Mouse (Mus musculus): Measurements from ENCODE around the gene Gbx2. TPM values are rescaled to one million over a fixed set of nuclear protein-coding genes. Genes with fewer than 3 reads are reported as not detected.

Gene Gbx2
- total RNA-seq (2014; fragmentation: Nextera tagmentation) (not detected in 2 replicates), total RNA-seq (2017) (1.6 and 4.5 TPM in 2 replicates)

DNA sequence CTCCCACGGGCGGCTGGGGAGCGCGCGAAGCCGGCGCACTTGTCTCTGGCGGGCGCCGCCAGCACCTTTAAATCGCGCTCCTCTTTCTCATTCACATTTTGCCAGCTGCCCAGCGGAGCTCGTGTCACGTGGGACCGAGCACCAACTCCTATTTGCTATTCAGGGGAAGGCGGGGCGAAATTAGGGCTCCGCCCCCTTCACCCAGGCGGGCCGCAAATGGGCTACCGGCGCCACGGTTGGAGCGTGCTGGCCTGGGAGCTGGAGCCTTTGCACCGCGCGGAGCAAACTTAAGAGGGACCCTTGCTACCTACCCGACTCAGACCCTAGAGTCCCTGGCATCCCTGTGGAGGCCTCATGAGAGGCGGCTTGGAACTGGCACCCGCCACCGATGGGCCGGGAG lies at the start of gene Gbx2:
Gene Gbx2 (minus strand): TSS at position 60 of the 400 bp plus-strand sequence.
- peak; percentile 80 for ATAC-seq (replicated peaks; ENCODE audit: low FRiP score, low TSS enrichment, poor library complexity, severe bottlenecking)

DNA sequence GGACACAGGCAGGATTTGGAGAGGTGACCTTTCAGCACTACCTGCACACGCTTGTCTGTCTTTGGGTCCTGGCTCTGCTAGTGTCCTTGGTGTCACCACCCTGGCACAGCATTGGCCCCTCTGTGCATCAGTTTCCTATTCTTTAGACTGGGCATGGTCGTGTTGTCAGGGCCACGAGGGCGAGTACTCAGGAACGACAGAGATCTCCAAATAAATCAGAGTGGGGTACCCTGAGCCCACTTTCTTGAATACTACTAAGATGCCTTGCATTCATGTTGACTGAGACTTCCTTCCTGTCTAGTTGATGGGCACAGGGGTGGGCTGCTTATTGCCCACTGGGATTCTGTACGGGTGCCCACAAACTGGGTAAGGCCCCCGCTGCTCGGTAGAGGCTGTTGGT lies 46.3 kb upstream of the Gbx2 start:
- no peak for ATAC-seq (replicated peaks; ENCODE audit: low FRiP score, low TSS enrichment, poor library complexity, severe bottlenecking)

DNA sequence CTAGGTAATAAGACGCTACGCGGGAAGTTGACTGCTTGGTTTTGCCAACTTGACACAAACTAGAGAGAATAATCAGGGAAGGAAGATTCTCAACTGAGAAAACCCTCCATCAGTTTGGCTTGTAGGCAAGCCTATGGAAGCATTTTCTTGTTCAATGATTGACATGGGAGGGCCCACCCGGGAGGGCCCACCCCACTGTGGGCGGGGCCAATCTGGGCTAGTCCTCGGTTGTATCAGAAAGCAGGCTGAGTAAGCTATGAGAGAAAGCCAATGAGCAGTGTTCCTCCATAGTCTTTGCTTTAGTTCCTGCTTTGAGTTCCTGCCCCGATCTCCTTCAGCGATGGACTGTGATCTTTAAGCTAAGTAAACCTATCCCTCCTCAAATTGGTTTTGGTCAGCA lies 45.4 kb upstream of the Gbx2 start:
- no peak for ATAC-seq (replicated peaks; ENCODE audit: low FRiP score, low TSS enrichment, poor library complexity, severe bottlenecking)

DNA sequence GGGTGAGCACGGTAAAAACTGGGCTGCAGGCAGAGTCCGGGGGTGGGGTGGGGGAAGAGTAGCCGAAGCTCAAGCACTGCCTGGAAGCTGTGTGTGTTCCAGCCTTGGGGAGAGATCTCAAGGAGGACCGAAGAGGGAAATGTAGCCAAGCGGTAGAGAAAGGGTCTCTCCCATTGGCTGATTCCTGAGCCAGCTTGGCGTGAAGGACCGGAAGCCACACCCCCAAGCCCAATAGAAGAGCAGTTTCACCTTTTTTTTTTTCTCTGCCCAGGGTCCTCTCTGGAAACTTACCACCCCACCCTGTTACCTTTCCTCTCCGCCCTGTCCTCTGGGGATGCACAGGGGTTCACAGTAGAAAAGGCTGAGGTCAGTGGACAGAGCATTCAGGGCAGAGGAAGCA lies 43.6 kb upstream of the Gbx2 start:
- ATAC-seq (replicated peaks; ENCODE audit: low FRiP score, low TSS enrichment, poor library complexity, severe bottlenecking), result no peak

DNA sequence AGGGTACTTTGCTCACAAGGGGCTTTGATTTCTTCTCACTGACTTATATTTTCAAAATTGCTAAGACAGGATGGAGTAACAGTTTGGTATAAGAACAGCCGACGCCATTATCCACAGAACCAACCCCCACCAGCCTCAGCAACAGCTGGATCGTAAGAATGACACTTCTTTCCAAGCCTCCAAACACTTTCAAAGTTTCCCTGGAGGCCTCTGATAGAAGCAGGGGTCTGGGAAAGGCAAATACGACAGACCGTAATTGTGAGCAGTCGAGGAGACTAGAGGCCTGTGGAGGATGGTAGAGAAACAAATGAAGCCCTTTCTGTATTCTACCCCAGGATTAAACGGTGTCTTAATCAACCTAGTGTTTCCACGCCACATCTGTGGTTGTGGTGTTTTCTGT lies 40.9 kb upstream of the Gbx2 start:
- no peak for ATAC-seq (replicated peaks; ENCODE audit: low FRiP score, low TSS enrichment, poor library complexity, severe bottlenecking)

DNA sequence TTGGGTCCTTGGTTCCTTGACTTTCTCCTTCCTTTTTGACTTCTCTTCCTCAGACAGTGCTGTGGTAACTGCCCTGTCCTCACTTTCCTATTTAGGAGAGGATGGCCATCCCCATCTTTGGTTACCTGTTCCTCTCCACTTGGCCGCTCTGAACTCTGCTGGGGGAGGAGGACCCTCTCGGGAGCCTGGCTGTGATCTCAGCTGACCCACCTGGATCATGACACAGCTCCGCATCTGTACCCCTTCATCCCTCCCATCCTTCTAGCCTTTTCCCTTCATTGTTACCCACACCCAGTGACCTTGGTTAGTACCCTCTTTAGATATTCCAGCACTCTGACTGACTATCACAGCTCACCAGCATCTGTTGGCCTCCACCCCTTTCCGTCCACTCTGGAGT lies 38.7 kb upstream of the Gbx2 start:
- ATAC-seq (replicated peaks; ENCODE audit: low FRiP score, low TSS enrichment, poor library complexity, severe bottlenecking), result no peak

DNA sequence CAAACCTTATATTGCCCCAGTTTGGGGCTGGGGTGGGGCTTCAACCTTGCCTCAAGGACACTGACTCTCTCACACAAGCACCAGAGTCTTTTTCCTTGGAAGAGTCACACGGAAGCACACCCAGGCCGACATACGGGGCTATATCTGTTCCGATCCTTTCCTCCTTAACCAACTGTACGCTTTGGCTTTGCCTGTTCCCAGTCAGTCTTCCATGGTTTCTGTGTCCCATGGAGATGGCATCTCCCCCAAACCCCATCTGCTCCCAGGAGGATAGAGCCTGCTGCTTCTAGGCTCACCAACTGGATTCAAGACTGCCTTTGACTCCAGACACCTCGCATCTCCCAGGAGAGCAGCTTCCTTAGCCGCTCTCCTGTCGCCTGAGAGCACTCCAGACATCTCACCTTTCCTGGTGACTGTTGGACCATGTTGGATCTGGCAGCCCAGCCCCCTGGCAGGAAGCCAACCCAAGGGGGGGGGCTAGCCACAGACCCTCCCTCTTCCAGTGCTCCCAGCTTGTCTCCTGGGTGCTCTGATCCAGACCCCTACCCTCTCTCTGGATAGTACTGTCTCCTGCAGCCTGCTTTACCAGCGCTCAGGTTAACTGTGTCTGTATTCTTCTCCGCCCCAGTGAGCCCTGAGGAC lies 38.2 kb upstream of the Gbx2 start:
- ATAC-seq (replicated peaks; ENCODE audit: low FRiP score, low TSS enrichment, poor library complexity, severe bottlenecking), result no peak

DNA sequence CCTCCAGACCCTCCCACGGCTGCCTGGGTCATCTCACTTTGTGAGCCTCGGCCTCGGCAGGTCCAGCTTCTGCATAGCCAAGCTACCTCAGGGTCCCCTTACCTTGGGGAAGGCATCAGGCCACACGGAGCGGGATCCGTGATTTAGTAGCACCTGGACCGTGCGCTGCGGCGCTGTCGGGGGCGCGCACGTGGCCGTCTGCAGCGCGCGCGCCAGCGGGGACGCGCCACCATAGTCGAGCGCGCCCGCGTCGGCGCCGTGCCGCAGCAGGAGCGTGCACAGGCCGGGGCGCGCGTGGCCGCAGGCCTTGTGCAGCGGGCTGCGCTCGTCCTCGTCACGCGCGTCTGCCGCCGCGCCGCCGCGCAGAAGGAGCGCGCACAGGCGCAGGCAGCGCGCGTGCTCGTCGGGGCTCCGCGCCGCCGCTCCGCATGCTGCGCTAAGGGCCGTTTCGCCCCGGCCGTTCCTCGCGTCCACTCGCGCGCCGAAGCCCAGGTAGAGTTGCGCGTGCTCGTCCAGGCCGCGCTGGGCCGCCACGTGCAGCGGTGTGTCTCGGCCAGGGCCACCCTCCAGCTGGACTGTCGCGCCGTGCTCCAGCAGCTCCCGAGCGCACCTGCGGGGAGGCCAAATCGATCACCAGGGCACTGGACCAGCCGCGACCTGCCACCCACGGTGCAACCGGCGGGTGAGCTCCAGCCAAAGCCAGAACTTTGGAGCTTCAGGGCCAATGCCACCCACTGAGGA lies 37.3 kb upstream of the Gbx2 start:
- no peak for ATAC-seq (replicated peaks; ENCODE audit: low FRiP score, low TSS enrichment, poor library complexity, severe bottlenecking)

DNA sequence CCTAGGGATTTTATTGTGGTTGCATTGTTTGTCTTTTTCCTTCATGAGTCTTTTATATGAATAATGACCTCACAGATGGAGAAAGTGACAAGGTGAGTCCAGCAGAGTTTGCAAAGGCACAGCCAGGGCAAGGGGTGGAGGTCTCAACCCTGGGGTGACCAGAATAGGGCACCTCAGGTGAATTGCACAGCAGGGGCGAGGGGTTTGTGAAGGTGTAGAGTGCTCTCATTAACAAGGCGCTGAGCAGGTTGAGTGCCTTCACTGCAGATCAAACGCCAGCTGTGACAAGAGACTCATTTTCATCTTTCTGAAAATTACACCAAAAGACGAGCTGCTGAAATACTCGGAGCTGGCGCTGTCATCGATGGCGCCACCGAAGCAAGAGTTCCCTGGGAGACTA lies 36.6 kb upstream of the Gbx2 start:
- ATAC-seq (replicated peaks; ENCODE audit: low FRiP score, low TSS enrichment, poor library complexity, severe bottlenecking), result no peak

DNA sequence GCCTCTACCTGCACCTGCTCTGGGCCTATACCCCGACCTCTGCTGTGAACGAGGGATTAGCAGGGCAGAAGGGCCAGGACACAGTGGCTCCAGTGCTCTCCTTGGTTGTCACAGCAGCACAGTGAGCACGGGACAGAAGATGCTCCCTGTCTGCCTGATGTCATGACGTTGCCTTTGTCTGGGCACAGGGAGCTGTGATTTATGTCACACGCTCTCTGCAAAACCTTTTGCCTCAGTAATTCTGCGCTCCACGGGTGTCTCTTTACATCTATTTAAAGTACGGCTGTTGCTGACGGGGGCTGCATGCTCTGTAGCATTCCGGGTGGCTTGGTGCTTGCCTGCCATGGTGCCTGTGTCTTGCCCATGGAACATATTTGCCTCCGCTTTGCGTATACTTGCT lies 33.4 kb upstream of the Gbx2 start:
- no peak for ATAC-seq (replicated peaks; ENCODE audit: low FRiP score, low TSS enrichment, poor library complexity, severe bottlenecking)

DNA sequence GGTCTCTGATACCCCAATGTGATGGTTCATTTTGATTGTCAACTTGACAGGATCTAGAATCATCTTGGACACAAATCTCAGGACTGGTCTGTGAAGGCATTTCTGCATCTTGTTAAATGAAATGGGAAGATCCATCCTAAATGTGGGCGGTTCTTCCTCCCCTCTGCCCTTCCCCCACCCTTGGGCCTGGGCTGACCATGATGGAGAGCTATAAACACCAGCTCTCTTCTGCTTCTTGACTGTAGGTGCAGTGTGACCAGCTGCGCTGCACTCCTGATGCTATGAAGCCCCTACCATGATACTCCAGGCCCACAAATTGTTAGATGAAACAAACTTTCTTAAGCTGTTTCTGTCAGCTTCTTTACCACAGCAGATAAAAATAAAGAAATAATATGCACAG lies 32.3 kb upstream of the Gbx2 start:
- no peak for ATAC-seq (replicated peaks; ENCODE audit: low FRiP score, low TSS enrichment, poor library complexity, severe bottlenecking)

DNA sequence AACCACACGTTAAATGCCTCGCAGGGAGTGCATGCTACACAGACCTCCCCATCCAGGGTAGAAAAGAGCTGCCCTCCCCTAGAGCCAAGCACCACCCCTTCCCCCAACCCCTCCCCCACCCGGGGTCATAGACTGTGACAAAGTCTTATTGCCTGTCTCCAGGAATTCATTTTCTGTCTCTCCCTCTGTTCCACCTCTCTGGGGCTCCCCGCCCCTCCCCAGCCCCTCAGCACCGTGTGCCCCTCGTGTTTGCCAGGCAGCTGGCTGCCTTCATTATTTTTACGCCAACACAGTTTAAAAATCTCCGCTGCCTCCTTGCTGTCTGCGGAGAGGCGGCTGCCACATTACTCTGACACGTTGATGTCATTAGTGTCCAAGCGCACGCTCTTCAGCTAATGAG lies 31.1 kb upstream of the Gbx2 start:
- ATAC-seq (replicated peaks; ENCODE audit: low FRiP score, low TSS enrichment, poor library complexity, severe bottlenecking), result no peak

DNA sequence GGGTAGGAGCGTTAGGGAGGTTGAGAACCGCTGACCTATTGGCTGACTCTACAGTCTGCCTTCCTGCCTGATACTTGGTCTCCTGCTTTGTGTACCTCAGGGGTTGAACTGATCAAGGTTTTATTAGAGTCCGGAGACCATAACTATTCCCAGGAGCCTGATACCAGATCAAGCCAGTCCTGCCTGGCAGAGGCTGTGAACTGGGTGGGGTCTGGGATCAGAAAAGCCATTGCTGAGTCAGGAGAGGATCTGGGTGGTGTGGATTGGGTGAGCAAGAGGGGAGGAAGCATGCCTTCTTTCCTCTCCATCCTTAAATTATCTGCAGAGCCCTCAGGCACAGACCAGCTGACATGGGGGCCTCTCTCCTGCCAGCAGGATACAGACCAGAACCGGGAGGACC lies 28.4 kb upstream of the Gbx2 start:
- ATAC-seq (replicated peaks; ENCODE audit: low FRiP score, low TSS enrichment, poor library complexity, severe bottlenecking), result no peak

DNA sequence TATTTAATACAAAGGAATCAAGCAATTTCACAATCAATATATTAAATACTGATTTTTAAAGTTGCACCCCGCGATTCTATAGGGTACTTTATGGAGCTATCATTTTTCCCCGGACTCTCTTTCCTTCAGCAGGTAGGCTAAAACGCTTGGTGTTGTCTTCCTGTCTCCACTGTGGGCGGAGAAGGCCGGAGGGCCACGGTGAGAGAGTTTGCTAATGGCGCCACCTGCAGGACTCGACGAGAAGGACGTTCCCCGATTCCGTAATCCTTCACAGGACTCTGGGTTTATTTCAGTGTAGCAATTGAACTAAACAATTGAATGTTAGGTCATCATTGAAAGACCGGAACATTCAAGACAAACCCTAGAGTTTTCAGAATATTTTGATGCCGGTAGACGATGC lies 12.2 kb upstream of the Gbx2 start:
- peak; percentile 80 for ATAC-seq (replicated peaks; ENCODE audit: low FRiP score, low TSS enrichment, poor library complexity, severe bottlenecking)

DNA sequence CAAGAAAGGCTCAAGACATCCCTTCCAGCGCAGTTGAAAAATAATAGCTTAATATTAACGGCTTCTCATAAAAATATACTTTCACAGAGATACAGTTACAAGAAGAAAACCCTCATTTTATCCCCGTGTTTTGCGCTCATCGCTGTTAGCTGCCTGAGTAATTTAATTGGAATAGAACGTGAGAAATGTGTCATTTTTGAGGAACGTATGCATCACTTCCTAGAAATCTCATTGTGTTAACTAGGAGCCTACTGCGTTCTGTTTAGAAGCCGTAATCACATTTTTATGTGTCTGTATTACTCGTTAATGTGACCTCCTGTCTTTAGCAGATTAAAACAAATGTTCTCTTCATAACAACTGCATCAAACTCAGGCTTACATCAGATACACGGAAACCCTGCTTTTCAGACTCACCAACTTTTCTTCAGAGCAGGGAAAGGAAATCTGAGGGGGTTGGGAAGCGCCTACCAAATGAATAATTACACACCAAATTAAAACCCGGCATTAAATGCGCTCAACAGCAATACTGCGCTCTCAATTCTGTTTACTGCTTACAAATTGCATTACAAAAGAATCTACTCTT lies 11.5 kb upstream of the Gbx2 start:
- no peak for ATAC-seq (replicated peaks; ENCODE audit: low FRiP score, low TSS enrichment, poor library complexity, severe bottlenecking)

DNA sequence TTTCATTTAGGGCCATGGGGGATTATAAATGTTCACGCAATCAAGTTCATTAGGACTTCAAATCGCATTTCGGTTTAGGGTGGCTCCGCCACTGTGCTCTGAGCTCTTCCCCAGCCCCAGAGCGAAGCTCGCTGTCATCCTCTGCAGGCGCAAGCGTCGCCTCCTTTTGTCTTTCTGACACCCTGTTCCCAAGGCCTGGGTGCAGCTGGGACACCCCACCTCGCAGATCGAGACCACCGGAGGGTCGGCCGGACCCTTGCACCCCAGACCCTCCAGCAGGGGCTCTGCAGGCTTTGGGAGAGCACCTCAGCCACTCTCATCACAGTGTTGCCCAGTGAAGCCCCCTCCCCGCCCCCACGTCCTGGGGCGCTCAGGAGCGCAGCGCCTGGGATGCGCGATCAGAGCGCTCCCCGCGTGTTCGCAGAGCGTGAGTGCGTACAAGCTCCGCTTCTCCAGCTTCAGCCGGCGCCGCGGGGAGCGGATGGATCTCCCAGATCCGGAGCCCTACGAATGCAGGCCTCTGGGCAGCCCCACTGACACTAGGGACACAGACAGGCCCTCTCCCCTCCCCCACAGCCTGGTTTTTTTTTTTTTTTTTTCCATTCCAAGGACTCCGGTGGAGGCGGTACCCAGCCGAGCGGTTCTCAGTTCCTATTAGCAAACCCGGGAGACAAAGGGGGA lies 10.9 kb upstream of the Gbx2 start:
- ATAC-seq (replicated peaks; ENCODE audit: low FRiP score, low TSS enrichment, poor library complexity, severe bottlenecking), result no peak

DNA sequence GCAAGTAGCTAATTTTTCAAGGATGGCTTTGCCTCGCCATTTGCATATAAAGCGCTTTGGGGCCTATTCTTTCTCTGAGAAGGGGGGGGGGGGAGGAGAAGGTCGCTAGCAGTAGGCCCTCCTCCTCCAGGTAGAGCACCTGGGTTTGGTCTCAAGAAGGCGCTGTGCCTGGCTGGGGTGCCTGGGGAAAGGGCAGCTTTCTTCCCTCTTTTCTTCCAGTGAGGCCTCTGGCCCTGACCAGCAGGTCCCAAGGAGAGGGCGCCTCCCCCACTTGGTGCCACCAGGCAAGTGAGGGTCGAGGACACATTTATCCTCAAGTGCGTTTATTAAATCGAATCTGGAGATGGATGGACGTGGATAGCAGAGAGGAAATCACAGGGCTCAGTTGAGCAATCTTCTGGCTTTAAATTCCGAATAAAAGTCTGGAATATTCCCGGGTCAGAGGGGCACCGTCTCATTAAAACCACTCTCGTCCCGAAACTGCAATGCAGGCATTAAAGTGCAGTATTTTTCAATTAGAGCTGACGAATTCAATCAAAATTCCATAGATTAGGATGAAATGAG lies 10.1 kb upstream of the Gbx2 start:
- no peak for ATAC-seq (replicated peaks; ENCODE audit: low FRiP score, low TSS enrichment, poor library complexity, severe bottlenecking)

DNA sequence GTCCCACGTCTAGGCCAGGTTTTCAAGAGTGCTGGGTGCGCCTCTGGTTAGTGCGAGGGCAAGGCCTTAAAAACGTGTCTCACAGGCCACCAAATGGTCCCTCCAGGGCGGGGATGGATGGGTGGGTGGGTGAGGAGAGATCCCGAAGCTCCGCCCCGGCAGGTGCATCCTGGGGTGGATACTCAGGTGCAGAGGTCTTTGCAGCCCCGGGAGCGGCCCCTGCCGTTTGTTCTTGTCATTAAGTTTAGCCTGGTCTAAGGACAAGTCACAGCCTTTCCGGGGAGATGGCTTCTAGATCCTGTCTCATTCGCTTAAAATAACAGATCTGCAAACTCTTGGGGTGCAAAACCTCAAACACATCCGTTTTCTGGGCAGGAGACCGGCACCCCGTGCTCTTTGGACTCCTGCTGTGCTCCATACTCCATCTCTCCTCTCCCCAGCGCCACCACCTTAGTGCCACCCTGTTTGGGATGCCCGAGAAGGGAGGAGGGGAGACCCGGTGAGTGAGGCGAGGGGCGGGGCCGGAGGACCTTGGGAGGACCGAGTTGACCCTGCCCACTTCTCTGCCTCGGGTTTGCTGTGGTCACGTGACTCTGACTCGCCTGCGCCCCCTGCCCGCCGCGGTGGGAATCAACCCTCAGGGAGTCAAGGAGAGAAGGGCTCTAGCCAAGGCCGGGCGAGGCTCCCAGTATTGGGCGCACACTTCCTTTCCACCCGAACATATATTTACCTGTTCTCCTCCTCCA lies 9.2 kb upstream of the Gbx2 start:
- ATAC-seq (replicated peaks; ENCODE audit: low FRiP score, low TSS enrichment, poor library complexity, severe bottlenecking), result peak; percentile 87

DNA sequence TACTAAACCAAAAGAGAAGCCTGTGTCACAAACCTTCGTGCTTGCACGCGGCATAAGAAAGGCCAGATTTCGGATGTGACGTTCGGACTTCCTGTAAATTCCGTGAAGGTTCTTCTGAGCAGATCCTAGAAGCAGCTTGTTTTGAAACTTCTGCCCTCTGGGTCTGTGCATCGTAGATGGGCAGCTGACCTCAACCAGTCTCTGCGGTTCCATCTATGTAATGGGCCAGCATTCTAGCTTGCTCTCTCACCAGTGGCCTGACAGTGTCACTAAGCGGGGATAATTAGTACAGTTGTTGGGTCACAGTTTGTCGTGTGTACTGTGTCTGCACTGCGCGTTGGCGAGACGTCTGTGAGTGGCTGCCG lies 8.6 kb upstream of the Gbx2 start:
- ATAC-seq (replicated peaks; ENCODE audit: low FRiP score, low TSS enrichment, poor library complexity, severe bottlenecking), result no peak
